Mouse (Mus musculus): ENCODE results near the gene Iqcn. TPM values are rescaled to one million over a fixed set of nuclear protein-coding genes. Genes with fewer than 3 reads are reported as not detected.
A peak's percentile ranks its signal among the peaks of the same experiment; 100 is the strongest.

Iqcn gene
- polyA plus RNA-seq, 1 experiment from 2014 or later = not detected

- H3K79me2 ChIP-seq (ENCODE audit: inconsistent target) = peaks cover 27% of the 10 kb centered on the region
- no peak overlapping the region for H3K27ac ChIP-seq
- no peak overlapping the region for H3K4me3 ChIP-seq (ENCODE audit: inconsistent target)
- 87% methylated on average over 10 of the region's 10 CpGs for WGBS (ENCODE audit: missing documents)
- no peaks in the 10 kb centered on the region for H3K36me3 ChIP-seq (ENCODE audit: inconsistent target)
These were observed 31.5 kb upstream of the Iqcn start for GRCm38 (mm10) chr8:70671615-70672324.

GRCm38 (mm10) chr8:70672325-70673078 is 30.8 kb upstream of the Iqcn start:
- H3K27ac ChIP-seq = peak overlapping the region; percentile 85
- H3K36me3 ChIP-seq (ENCODE audit: inconsistent target) = no peaks in the 10 kb centered on the region
- H3K4me3 ChIP-seq (ENCODE audit: inconsistent target) = peak overlapping the region; percentile 45
- peaks cover 27% of the 10 kb centered on the region for H3K79me2 ChIP-seq (ENCODE audit: inconsistent target)
- WGBS (ENCODE audit: missing documents) = 38% methylated on average over 19 of the region's 19 CpGs

- Histone ChIP-seq H3K79me2 (ENCODE audit: inconsistent target) (peaks cover 27% of the 10 kb centered on the region), H3K27ac (peak within 1 kb of the TSS; percentile 85), H3K36me3 (ENCODE audit: inconsistent target) (no peaks in the 10 kb centered on the region), H3K4me3 (ENCODE audit: inconsistent target) (peak within 1 kb of the TSS; percentile 45)
- under 1% methylated on average over 60 of the region's 60 CpGs for WGBS (ENCODE audit: missing documents)
These were observed 30.0 kb upstream of the Iqcn start, which contains the start of gene Lsm4 for GRCm38 (mm10) chr8:70673079-70673856. TSS of gene Lsm4 (plus strand) at chr8:70673248.

GRCm38 (mm10) chr8:70674109-70674508 is 29.1 kb upstream of the Iqcn start:
- H3K4me3 ChIP-seq (ENCODE audit: inconsistent target) = peak overlapping the region; percentile 45
- 83% methylated on average over 3 of the region's 3 CpGs for WGBS (ENCODE audit: missing documents)
- peak overlapping the region; percentile 85 for H3K27ac ChIP-seq
- peaks cover 27% of the 10 kb centered on the region for H3K79me2 ChIP-seq (ENCODE audit: inconsistent target)
- H3K36me3 ChIP-seq (ENCODE audit: inconsistent target) = no peaks in the 10 kb centered on the region

- H3K4me3 ChIP-seq (ENCODE audit: inconsistent target) = no peak overlapping the region
- peak overlapping the region; percentile 85 for H3K27ac ChIP-seq
- H3K79me2 ChIP-seq (ENCODE audit: inconsistent target) = peaks cover 27% of the 10 kb centered on the region
- WGBS (ENCODE audit: missing documents) = 59% methylated on average over 4 of the region's 4 CpGs
- H3K36me3 ChIP-seq (ENCODE audit: inconsistent target) = no peaks in the 10 kb centered on the region
These were observed 28.5 kb upstream of the Iqcn start for GRCm38 (mm10) chr8:70674716-70675115.

GRCm38 (mm10) chr8:70675336-70675735 is 27.9 kb upstream of the Iqcn start:
- H3K36me3 ChIP-seq (ENCODE audit: inconsistent target) = no peaks in the 10 kb centered on the region
- H3K79me2 ChIP-seq (ENCODE audit: inconsistent target) = peaks cover 27% of the 10 kb centered on the region
- WGBS (ENCODE audit: missing documents) = 43% methylated on average over 1 of the region's 1 CpGs
- H3K4me3 ChIP-seq (ENCODE audit: inconsistent target) = no peak overlapping the region
- peak overlapping the region; percentile 85 for H3K27ac ChIP-seq

GRCm38 (mm10) chr8:70677451-70678080 is 25.7 kb upstream of the Iqcn start:
- H3K4me3 ChIP-seq (ENCODE audit: inconsistent target) = no peak overlapping the region
- no peaks in the 10 kb centered on the region for H3K36me3 ChIP-seq (ENCODE audit: inconsistent target)
- H3K79me2 ChIP-seq (ENCODE audit: inconsistent target) = peaks cover 27% of the 10 kb centered on the region
- H3K27ac ChIP-seq = no peak overlapping the region
- whole genome bisulfite sequencing (ENCODE audit: missing documents) = 96% methylated on average over 15 of the region's 15 CpGs

GRCm38 (mm10) chr8:70678679-70679078 is 24.6 kb upstream of the Iqcn start:
- no peaks in the 10 kb centered on the region for H3K36me3 ChIP-seq (ENCODE audit: inconsistent target)
- H3K4me3 ChIP-seq (ENCODE audit: inconsistent target) = no peak overlapping the region
- H3K79me2 ChIP-seq (ENCODE audit: inconsistent target) = peaks cover 27% of the 10 kb centered on the region
- no peak overlapping the region for H3K27ac ChIP-seq

GRCm38 (mm10) chr8:70679404-70679803 is 23.9 kb upstream of the Iqcn start:
- H3K27ac ChIP-seq = no peak overlapping the region
- whole genome bisulfite sequencing (ENCODE audit: missing documents) = 90% methylated on average over 4 of the region's 4 CpGs

GRCm38 (mm10) chr8:70680039-70680438 is 23.2 kb upstream of the Iqcn start:
- no peak overlapping the region for H3K27ac ChIP-seq
- H3K79me2 ChIP-seq (ENCODE audit: inconsistent target) = peaks cover 16% of the 10 kb centered on the region
- WGBS (ENCODE audit: missing documents) = 88% methylated on average over 3 of the region's 3 CpGs
- no peak overlapping the region for H3K4me3 ChIP-seq (ENCODE audit: inconsistent target)
- H3K36me3 ChIP-seq (ENCODE audit: inconsistent target) = no peaks in the 10 kb centered on the region

More at GRCm38 (mm10) chr8:70679404-70679803, 23.9 kb upstream of the Iqcn start:
- Histone ChIP-seq H3K36me3 (ENCODE audit: inconsistent target) (no peaks in the 10 kb centered on the region), H3K4me3 (ENCODE audit: inconsistent target) (no peak overlapping the region), H3K79me2 (ENCODE audit: inconsistent target) (peaks cover 22% of the 10 kb centered on the region)

- 91% methylated on average over 3 of the region's 3 CpGs for WGBS (ENCODE audit: missing documents)
- H3K4me3 ChIP-seq (ENCODE audit: inconsistent target) = no peak overlapping the region
- H3K36me3 ChIP-seq (ENCODE audit: inconsistent target) = no peaks in the 10 kb centered on the region
- peaks cover 2% of the 10 kb centered on the region; the same call in 1 of the 2 replicates for H3K79me2 ChIP-seq (ENCODE audit: inconsistent target)
- H3K27ac ChIP-seq = no peak overlapping the region
These were observed 21.8 kb upstream of the Iqcn start for GRCm38 (mm10) chr8:70681410-70681809.

- no peak overlapping the region for H3K4me3 ChIP-seq (ENCODE audit: inconsistent target)
- H3K36me3 ChIP-seq (ENCODE audit: inconsistent target) = no peaks in the 10 kb centered on the region
- no peaks in the 10 kb centered on the region for H3K79me2 ChIP-seq (ENCODE audit: inconsistent target)
- no peak overlapping the region for H3K27ac ChIP-seq
- WGBS (ENCODE audit: missing documents) = 84% methylated on average over 15 of the region's 19 CpGs
These were observed 21.1 kb upstream of the Iqcn start for GRCm38 (mm10) chr8:70682193-70682592.

- WGBS (ENCODE audit: missing documents) = 50% methylated on average over 3 of the region's 3 CpGs
- Histone ChIP-seq H3K4me3 (ENCODE audit: inconsistent target) (no peak overlapping the region), H3K36me3 (ENCODE audit: inconsistent target) (no peaks in the 10 kb centered on the region), H3K27ac (no peak overlapping the region), H3K79me2 (ENCODE audit: inconsistent target) (no peaks in the 10 kb centered on the region)
These were observed 20.6 kb upstream of the Iqcn start for GRCm38 (mm10) chr8:70682692-70683091.

- Histone ChIP-seq H3K27ac (no peak overlapping the region), H3K4me3 (ENCODE audit: inconsistent target) (no peak overlapping the region), H3K79me2 (ENCODE audit: inconsistent target) (no peaks in the 10 kb centered on the region), H3K36me3 (ENCODE audit: inconsistent target) (no peaks in the 10 kb centered on the region)
- WGBS (ENCODE audit: missing documents) = 90% methylated on average over 7 of the region's 7 CpGs
These were observed 19.0 kb upstream of the Iqcn start for GRCm38 (mm10) chr8:70684291-70684690.
